ENCODE assay signal across 9 mouse cellular contexts in genomic region chr4:63389121-63389886, GRCm38 (mm10). TPM values are rescaled to one million over a fixed set of nuclear protein-coding genes. Genes with fewer than 3 reads are reported as not detected.
DNase-seq lines count a peak whose midpoint lies in the region; ATAC-seq and TF ChIP-seq lines count a peak whose summit lies in the region.
"Had no signal": no experiment of that assay in that cellular context is flagged by ENCODE, and none has a peak within 500 bp of the region (broad histone marks: within the 10 kb centered on the region; RNA-seq: fewer than 3 reads in every experiment).

No protein-coding gene starts in this region.

- H3K4me2 ChIP-seq in forebrain, embryonic 11.5 days (ENCODE audit: low read depth, low read length, severe bottlenecking): no peak overlapping the region
- no peak overlapping the region for H3K4me2 ChIP-seq in liver, embryonic 14.5 days (ENCODE audit: low read depth)

- no peak for TF ChIP-seq EP300 in liver, embryonic 14.5 days (IDR thresholded peaks at IDR 0.05; ENCODE audit: low read depth)

- TF ChIP-seq CTCF in liver, embryonic 14.5 days (IDR thresholded peaks at IDR 0.05; ENCODE audit: low read depth): no peak

- peak overlapping the region; percentile 14 for H3K9ac ChIP-seq in forebrain, embryonic 11.5 days (ENCODE audit: low read length)
- H3K9ac ChIP-seq in liver, embryonic 14.5 days (replicated peaks): no peak overlapping the region; the same call in 1 of the 2 replicates

- H3K9me3 ChIP-seq in forebrain, embryonic 11.5 days (ENCODE audit: control insufficient read depth, low read length): no peaks in the 10 kb centered on the region
- H3K9me3 ChIP-seq in liver, embryonic 14.5 days (ENCODE audit: control insufficient read depth, low read length): no peaks in the 10 kb centered on the region

- H3K4me3 ChIP-seq in forebrain, embryonic 11.5 days (ENCODE audit: low read depth, low read length): no peak overlapping the region
- H3K4me3 ChIP-seq in liver, embryonic 14.5 days (ENCODE audit: insufficient read depth in 1 of 2, low read depth in 2 of 2, low read length in 2 of 2): no peak overlapping the region
- H3K4me3 ChIP-seq: erythroblast, embryonic 14.5 days had no signal

- ATAC-seq in activated CD4-positive, CD25-positive, alpha-beta regulatory T cell, adult 4 months: peak; percentile 36
- peak; percentile 76 for ATAC-seq in forebrain, embryonic 11.5 days (replicated peaks; ENCODE audit: low FRiP score)
- peak; percentile 11; the same call in 1 of the 2 replicates for ATAC-seq in liver, embryonic 14.5 days (ENCODE audit: insufficient read depth)

- peak overlapping the region; percentile 60 for H3K27ac ChIP-seq in forebrain, embryonic 11.5 days (ENCODE audit: low read depth, low read length)
- H3K27ac ChIP-seq in liver, embryonic 14.5 days: no peak overlapping the region

- peak; percentile 67 for DNase-seq in forebrain, embryonic 11.5 days (ENCODE audit: low spot score)
- DNase-seq in liver, embryonic 14.5 days (ENCODE audit: low read depth in 3 of 3, low spot score in 3 of 3): no peak
- peak; percentile 72 for DNase-seq in retina, embryonic 14.5 days (ENCODE audit: low spot score)
- no peak for DNase-seq in kidney, adult 11 months
- DNase-seq in layer of hippocampus, adult 11-12 months (ENCODE audit: low spot score): no peak
- no peak for DNase-seq in kidney, postnatal 4 days
- DNase-seq: kidney, postnatal 14 days had no signal

- no peaks in the 10 kb centered on the region for H3K27me3 ChIP-seq in forebrain, embryonic 11.5 days (ENCODE audit: control insufficient read depth, insufficient read depth, low read length)
- no peaks in the 10 kb centered on the region for H3K27me3 ChIP-seq in liver, embryonic 14.5 days (ENCODE audit: control insufficient read depth, insufficient read depth, low read length)

- H3K36me3 ChIP-seq in forebrain, embryonic 11.5 days (ENCODE audit: control insufficient read depth, insufficient read depth, low read length): no peaks in the 10 kb centered on the region; the same call in 1 of the 2 replicates
- H3K36me3 ChIP-seq in liver, embryonic 14.5 days (replicated peaks; ENCODE audit: control insufficient read depth, insufficient read depth, low read depth): no peaks in the 10 kb centered on the region; the same call in 1 of the 2 replicates

- WGBS in forebrain, embryonic 11.5 days: 10% methylated on average over 8 of the region's 8 CpGs
- 43% methylated on average over 7 of the region's 8 CpGs for WGBS in liver, embryonic 14.5 days (ENCODE audit: insufficient replicate concordance)

- peaks cover 18% of the 10 kb centered on the region for H3K4me1 ChIP-seq in forebrain, embryonic 11.5 days (replicated peaks; ENCODE audit: control insufficient read depth, insufficient read depth, low read length)
- H3K4me1 ChIP-seq in liver, embryonic 14.5 days (replicated peaks; ENCODE audit: control insufficient read depth in 2 of 2, insufficient read depth in 2 of 2, low read length in 1 of 2): peaks cover 6 to 28% of the 10 kb centered on the region in 2 experiments; a peak in 3 of 4 replicates

RNA-seq across cellular contexts. Expression of gene Akna, which starts 13.8 kb away (rescaled TPM):
- polyA plus RNA-seq in activated CD4-positive, CD25-positive, alpha-beta regulatory T cell, adult 4 months (2017; shearing (Covaris generic)): 100 to 1,000 TPM in 1 of 2 experiments, 10 to 100 TPM in 1; 72.4 to 116 TPM
- 18.8 and 21.0 TPM in 2 replicates for polyA plus RNA-seq in forebrain, embryonic 11.5 days (2014; fragmentation: Nextera tagmentation; extraction: Ambion mirVana)
- polyA plus RNA-seq in liver, embryonic 14.5 days (2012; rRNA removed): 2.2 TPM in 2 replicates
- polyA plus RNA-seq in liver, embryonic 14.5 days (2014; fragmentation: Nextera tagmentation; extraction: Ambion mirVana): 2.4 and 2.8 TPM in 2 replicates

RNA-seq across cellular contexts. Expression of gene Orm2, which starts 27.1 kb away (rescaled TPM):
- polyA plus RNA-seq in activated CD4-positive, CD25-positive, alpha-beta regulatory T cell, adult 4 months (2017; shearing (Covaris generic)): 1 to 10 TPM in 1 of 2 experiments, not detected in 1; 1.0 TPM
- polyA plus RNA-seq in forebrain, embryonic 11.5 days (2014; fragmentation: Nextera tagmentation; extraction: Ambion mirVana): not detected in 2 replicates
- polyA plus RNA-seq in liver, embryonic 14.5 days (2012; rRNA removed): not detected in 2 replicates
- polyA plus RNA-seq in liver, embryonic 14.5 days (2014; fragmentation: Nextera tagmentation; extraction: Ambion mirVana): not detected in 2 replicates
- polyA plus RNA-seq: erythroblast, embryonic 14.5 days had no signal

RNA-seq across cellular contexts. Expression of gene Orm3, which starts 33.3 kb away (rescaled TPM):
- polyA plus RNA-seq in activated CD4-positive, CD25-positive, alpha-beta regulatory T cell, adult 4 months (2017; shearing (Covaris generic)): under 1 TPM in 1 of 2 experiments, not detected in 1; 0.60 TPM
- not detected in 2 replicates for polyA plus RNA-seq in forebrain, embryonic 11.5 days (2014; fragmentation: Nextera tagmentation; extraction: Ambion mirVana)
- not detected in 2 replicates for polyA plus RNA-seq in liver, embryonic 14.5 days (2012; rRNA removed)
- polyA plus RNA-seq in liver, embryonic 14.5 days (2014; fragmentation: Nextera tagmentation; extraction: Ambion mirVana): not detected in 2 replicates
- polyA plus RNA-seq: erythroblast, embryonic 14.5 days had no signal

RNA-seq across cellular contexts. Expression of gene Orm1, which starts 44.9 kb away (rescaled TPM):
- not detected for polyA plus RNA-seq in activated CD4-positive, CD25-positive, alpha-beta regulatory T cell, adult 4 months (2017; shearing (Covaris generic))
- polyA plus RNA-seq in forebrain, embryonic 11.5 days (2014; fragmentation: Nextera tagmentation; extraction: Ambion mirVana): not detected in 2 replicates
- polyA plus RNA-seq in liver, embryonic 14.5 days (2012; rRNA removed): not detected in 2 replicates
- polyA plus RNA-seq in liver, embryonic 14.5 days (2014; fragmentation: Nextera tagmentation; extraction: Ambion mirVana): not detected in 2 replicates
- polyA plus RNA-seq: erythroblast, embryonic 14.5 days had no signal

Comparison
In these comparisons a context has a peak if more than half of its experiments do, and no peak if none do; other contexts are left out.
1. ATAC-seq: peak in every context shown above with its lines; median percentile 76 in forebrain, embryonic 11.5 days; 36 in activated CD4-positive, CD25-positive, alpha-beta regulatory T cell, adult 4 months; 11 in liver, embryonic 14.5 days.
2. DNase-seq: peak in forebrain, embryonic 11.5 days (single experiment) and retina, embryonic 14.5 days (single experiment); none in liver, embryonic 14.5 days (0 of 3), kidney, adult 11 months (single experiment), layer of hippocampus, adult 11-12 months (single experiment) and kidney, postnatal 4 days (0 of 2).